Mouse (Mus musculus): Measurements from ENCODE around the gene Tspan4. TPM values are rescaled to one million over a fixed set of nuclear protein-coding genes. Genes with fewer than 3 reads are reported as not detected.

Tspan4 gene
- polyA plus RNA-seq, 1 experiment from 2014 or later, result 36.8 TPM

DNA sequence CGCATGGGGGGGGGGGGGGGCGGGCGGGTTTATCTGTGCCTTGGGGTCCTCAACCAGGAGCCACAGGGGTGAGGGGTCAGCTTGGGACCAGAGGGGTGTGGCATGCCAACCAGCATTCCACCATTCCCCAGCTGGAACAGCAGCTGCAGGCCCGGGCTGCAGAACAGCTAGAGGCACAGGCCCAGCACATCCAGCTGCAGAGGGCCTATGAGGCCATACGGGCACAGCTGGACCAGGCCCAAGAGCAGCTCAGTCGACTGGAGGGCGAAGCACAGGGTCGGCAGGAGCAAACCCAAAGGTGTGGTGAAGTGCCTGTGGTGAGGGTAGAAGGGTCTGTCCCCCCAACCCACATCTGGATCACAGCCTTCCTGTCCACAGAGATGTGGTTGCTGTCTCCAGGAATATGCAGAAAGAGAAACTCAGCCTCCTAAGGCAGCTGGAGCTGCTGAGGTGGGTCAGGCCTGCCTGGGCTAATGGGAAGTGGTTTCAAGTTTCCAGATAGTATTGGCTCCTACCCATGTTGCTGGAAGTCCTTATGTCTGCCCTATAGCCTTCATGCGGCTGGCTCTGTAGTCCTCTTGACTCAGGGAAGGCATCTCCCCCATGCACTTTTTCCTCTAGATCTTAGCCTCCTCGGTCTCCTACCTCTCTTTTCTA is 9.5 kb upstream of the Tspan4 start:
- ATAC-seq (ENCODE audit: insufficient number of reproducible peaks, insufficient read depth, low FRiP score, low TSS enrichment), result no peak
- Histone ChIP-seq H3K36me3 (peaks cover 14% of the 10 kb centered on the region), H3K9me3 (no peaks in the 10 kb centered on the region), H3K4me1 (peaks cover 54% of the 10 kb centered on the region), H3K27me3 (peaks cover 57% of the 10 kb centered on the region), H3K9ac (no peak overlapping the region), H3K4me3 (peak overlapping the region; percentile 20), H3K27ac (0 out of 2 replicates have a peak overlapping the region, but pooled peaks have one; percentile 47), H3K4me2 (replicated peaks) (peak overlapping the region; percentile 44)
- 28% methylated on average over 10 of the region's 10 CpGs for WGBS

- Histone ChIP-seq H3K4me1 (peaks cover 54% of the 10 kb centered on the region), H3K4me3 (no peak overlapping the region), H3K27me3 (peaks cover 52% of the 10 kb centered on the region), H3K9me3 (no peaks in the 10 kb centered on the region), H3K36me3 (peaks cover 19% of the 10 kb centered on the region), H3K27ac (no peak overlapping the region), H3K9ac (no peak overlapping the region), H3K4me2 (replicated peaks) (no peak overlapping the region)
- ATAC-seq (ENCODE audit: insufficient number of reproducible peaks, insufficient read depth, low FRiP score, low TSS enrichment), result no peak
- WGBS, result 74% methylated on average over 7 of the region's 7 CpGs
Observed at GRCm38 (mm10) chr7:141466045-141466394, 9.0 kb upstream of the Tspan4 start.

GRCm38 (mm10) chr7:141466607-141467148 is 8.4 kb upstream of the Tspan4 start:
- Histone ChIP-seq H3K4me2 (replicated peaks) (peak overlapping the region; percentile 66), H3K4me1 (peaks cover 50% of the 10 kb centered on the region), H3K9ac (peak overlapping the region; percentile 77), H3K27ac (peak overlapping the region; percentile 82; the same call in 1 of the 2 replicates), H3K9me3 (no peaks in the 10 kb centered on the region), H3K27me3 (peaks cover 45% of the 10 kb centered on the region), H3K36me3 (peaks cover 25% of the 10 kb centered on the region), H3K4me3 (peak overlapping the region; percentile 75)
- 61% methylated on average over 10 of the region's 10 CpGs for WGBS
- ATAC-seq (ENCODE audit: insufficient number of reproducible peaks, insufficient read depth, low FRiP score, low TSS enrichment), result no peak

- H3K4me2 ChIP-seq (replicated peaks), result peak within 1 kb of the TSS; percentile 66
- H3K27me3 ChIP-seq, result peaks cover 37% of the 10 kb centered on the region
- 1% methylated on average over 52 of the region's 52 CpGs for WGBS
- peaks cover 31% of the 10 kb centered on the region for H3K36me3 ChIP-seq
- peak; percentile 70 for ATAC-seq (ENCODE audit: insufficient number of reproducible peaks, insufficient read depth, low FRiP score, low TSS enrichment)
- peak within 1 kb of the TSS; percentile 77 for H3K9ac ChIP-seq
- H3K4me3 ChIP-seq, result peak within 1 kb of the TSS; percentile 75
- H3K9me3 ChIP-seq, result no peaks in the 10 kb centered on the region
- H3K4me1 ChIP-seq, result peaks cover 43% of the 10 kb centered on the region
- H3K27ac ChIP-seq, result peak within 1 kb of the TSS; percentile 82
Observed at GRCm38 (mm10) chr7:141467230-141468030, 7.6 kb upstream of the Tspan4 start, which contains the start of gene Cd151. Gene Cd151 (plus strand): TSS chr7:141467392.

GRCm38 (mm10) chr7:141468164-141468521 is 6.9 kb upstream of the Tspan4 start:
- Histone ChIP-seq H3K9ac (peak overlapping the region; percentile 77), H3K36me3 (peaks cover 36% of the 10 kb centered on the region), H3K27ac (peak overlapping the region; percentile 82), H3K4me1 (peaks cover 42% of the 10 kb centered on the region), H3K4me3 (peak overlapping the region; percentile 75), H3K27me3 (peaks cover 30% of the 10 kb centered on the region), H3K9me3 (no peaks in the 10 kb centered on the region), H3K4me2 (replicated peaks) (peak overlapping the region; percentile 66)
- ATAC-seq (ENCODE audit: insufficient number of reproducible peaks, insufficient read depth, low FRiP score, low TSS enrichment), result no peak
- WGBS, result 25% methylated on average over 5 of the region's 5 CpGs

- H3K9ac ChIP-seq, result peak overlapping the region; percentile 77
- peak; percentile 70 for ATAC-seq (ENCODE audit: insufficient number of reproducible peaks, insufficient read depth, low FRiP score, low TSS enrichment)
- peak overlapping the region; percentile 75 for H3K4me3 ChIP-seq
- peaks cover 25% of the 10 kb centered on the region for H3K27me3 ChIP-seq
- H3K9me3 ChIP-seq, result no peaks in the 10 kb centered on the region
- H3K27ac ChIP-seq, result peak overlapping the region; percentile 82
- H3K4me2 ChIP-seq (replicated peaks), result peak overlapping the region; percentile 66
- peaks cover 45% of the 10 kb centered on the region for H3K4me1 ChIP-seq
- 14% methylated on average over 8 of the region's 8 CpGs for WGBS
- peaks cover 36% of the 10 kb centered on the region for H3K36me3 ChIP-seq
Observed at GRCm38 (mm10) chr7:141468522-141469211, 6.4 kb upstream of the Tspan4 start.

GRCm38 (mm10) chr7:141469352-141469751 is 5.7 kb upstream of the Tspan4 start:
- H3K4me1 ChIP-seq, result peaks cover 47% of the 10 kb centered on the region

GRCm38 (mm10) chr7:141469901-141470636 is 5.0 kb upstream of the Tspan4 start:
- Histone ChIP-seq H3K36me3 (peaks cover 36% of the 10 kb centered on the region), H3K27me3 (peaks cover 11% of the 10 kb centered on the region), H3K9ac (no peak overlapping the region), H3K4me2 (replicated peaks) (0 out of 2 replicates have a peak overlapping the region, but pooled peaks have one; percentile 66), H3K27ac (no peak overlapping the region), H3K4me1 (peaks cover 41% of the 10 kb centered on the region), H3K9me3 (no peaks in the 10 kb centered on the region), H3K4me3 (peak overlapping the region; percentile 75; the same call in 1 of the 2 replicates)
- ATAC-seq (ENCODE audit: insufficient number of reproducible peaks, insufficient read depth, low FRiP score, low TSS enrichment), result no peak
- 90% methylated on average over 18 of the region's 18 CpGs for WGBS

More at GRCm38 (mm10) chr7:141469352-141469751, 5.7 kb upstream of the Tspan4 start:
- Histone ChIP-seq H3K36me3 (peaks cover 36% of the 10 kb centered on the region), H3K4me2 (replicated peaks) (peak overlapping the region; percentile 66), H3K27ac (peak overlapping the region; percentile 82; the same call in 1 of the 2 replicates), H3K27me3 (peaks cover 18% of the 10 kb centered on the region), H3K9ac (peak overlapping the region; percentile 77), H3K9me3 (no peaks in the 10 kb centered on the region), H3K4me3 (peak overlapping the region; percentile 75)
- WGBS, result 83% methylated on average over 6 of the region's 6 CpGs
- no peak for ATAC-seq (ENCODE audit: insufficient number of reproducible peaks, insufficient read depth, low FRiP score, low TSS enrichment)

DNA sequence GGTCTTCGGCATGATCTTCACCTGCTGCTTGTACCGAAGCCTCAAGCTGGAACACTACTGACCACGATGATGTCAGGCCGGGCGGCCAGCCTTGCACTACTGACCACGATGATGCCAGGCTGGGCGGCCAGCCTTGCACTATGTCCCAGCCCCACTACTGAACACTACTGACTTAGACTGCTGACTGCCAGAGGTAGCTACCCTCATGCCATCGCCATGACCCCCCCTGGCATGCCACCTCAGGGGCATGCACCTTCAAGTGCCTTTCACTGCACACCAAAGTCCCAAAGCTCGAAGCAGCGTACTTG is 4.4 kb upstream of the Tspan4 start:
- ATAC-seq (ENCODE audit: insufficient number of reproducible peaks, insufficient read depth, low FRiP score, low TSS enrichment), result no peak
- Histone ChIP-seq H3K9me3 (no peaks in the 10 kb centered on the region), H3K4me2 (replicated peaks) (no peak overlapping the region), H3K27ac (no peak overlapping the region), H3K9ac (no peak overlapping the region), H3K4me1 (peaks cover 37% of the 10 kb centered on the region), H3K27me3 (peaks cover 6% of the 10 kb centered on the region), H3K36me3 (peaks cover 36% of the 10 kb centered on the region), H3K4me3 (no peak overlapping the region)
- whole genome bisulfite sequencing, result 98% methylated on average over 10 of the region's 10 CpGs

GRCm38 (mm10) chr7:141471236-141471635 is 3.8 kb upstream of the Tspan4 start:
- peaks cover 36% of the 10 kb centered on the region for H3K36me3 ChIP-seq
- H3K4me2 ChIP-seq (replicated peaks), result no peak overlapping the region
- 92% methylated on average over 1 of the region's 1 CpGs for WGBS
- ATAC-seq (ENCODE audit: insufficient number of reproducible peaks, insufficient read depth, low FRiP score, low TSS enrichment), result no peak
- no peaks in the 10 kb centered on the region; the same call in 1 of the 2 replicates for H3K27me3 ChIP-seq
- no peaks in the 10 kb centered on the region for H3K9me3 ChIP-seq
- H3K9ac ChIP-seq, result no peak overlapping the region
- no peak overlapping the region for H3K27ac ChIP-seq
- H3K4me1 ChIP-seq, result peaks cover 42% of the 10 kb centered on the region
- H3K4me3 ChIP-seq, result no peak overlapping the region

DNA sequence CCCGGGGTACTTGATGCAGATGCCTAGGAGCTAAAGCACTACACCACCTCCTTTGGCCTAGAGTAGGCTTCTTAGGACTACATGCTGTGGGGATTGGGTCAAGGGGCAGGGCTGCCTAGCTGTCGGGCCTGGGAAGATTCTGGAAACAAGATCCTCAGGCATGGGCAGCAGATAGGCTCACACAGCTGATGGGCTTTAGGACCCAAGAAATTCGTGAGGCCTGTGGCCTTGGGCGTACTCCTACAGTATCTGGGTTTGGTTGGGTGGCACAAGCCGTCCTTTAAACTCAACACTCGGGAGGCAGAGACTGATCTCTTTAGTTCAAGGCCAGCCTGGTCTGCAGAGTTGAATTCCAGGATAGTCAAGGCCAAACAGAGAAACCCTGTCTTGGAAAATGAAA is 2.8 kb upstream of the Tspan4 start:
- peaks cover 51% of the 10 kb centered on the region for H3K4me1 ChIP-seq
- H3K9ac ChIP-seq, result no peak overlapping the region
- no peak overlapping the region for H3K27ac ChIP-seq
- no peak overlapping the region for H3K4me3 ChIP-seq
- ATAC-seq (ENCODE audit: insufficient number of reproducible peaks, insufficient read depth, low FRiP score, low TSS enrichment), result no peak
- H3K36me3 ChIP-seq, result peaks cover 36% of the 10 kb centered on the region
- 83% methylated on average over 6 of the region's 6 CpGs for WGBS
- no peaks in the 10 kb centered on the region for H3K27me3 ChIP-seq
- H3K9me3 ChIP-seq, result no peaks in the 10 kb centered on the region
- no peak overlapping the region for H3K4me2 ChIP-seq (replicated peaks)
